ENCODE assay signal across 10 mouse cellular contexts in genomic region chr1:131199976-131200375, GRCm38 (mm10). TPM values are rescaled to one million over a fixed set of nuclear protein-coding genes. Genes with fewer than 3 reads are reported as not detected.
DNase-seq lines count a peak whose midpoint lies in the region; ATAC-seq lines count a peak whose summit lies in the region.
"Had no signal": no experiment of that assay in that cellular context is flagged by ENCODE, and none has a peak within 500 bp of the region (broad histone marks: within the 10 kb centered on the region; RNA-seq: fewer than 3 reads in every experiment).

No protein-coding gene starts in this region.

- H3K27me3 ChIP-seq in lung, embryonic 15.5 days: no peaks in the 10 kb centered on the region
- H3K27me3 ChIP-seq in stomach, embryonic 15.5 days (replicated peaks): no peaks in the 10 kb centered on the region
- H3K27me3 ChIP-seq: Patski had no signal

- 51% methylated on average over 12 of the region's 12 CpGs for WGBS in lung, embryonic 15.5 days
- 53% methylated on average over 12 of the region's 12 CpGs for WGBS in stomach, embryonic 15.5 days

- no peak overlapping the region for H3K4me3 ChIP-seq in lung, embryonic 15.5 days
- H3K4me3 ChIP-seq in stomach, embryonic 15.5 days (replicated peaks): peak overlapping the region; percentile 18; the same call in 1 of the 2 replicates

- DNase-seq in cerebellum, postnatal 10 days: peak; percentile 47 to 48
- DNase-seq in cerebellum, adult 8-10 months: no peak
- DNase-seq in A20 (ENCODE audit: low read depth, low spot score): peak; percentile 96
- peak; percentile 20 for DNase-seq in c-Kit-positive CD71-positive TER-119-negative erythroid progenitor cells, embryonic 14.5 days (ENCODE audit: low read depth)
- DNase-seq in induced T-regulatory cell, adult 2 months (ENCODE audit: low read depth): peak; percentile 96
- no peak for DNase-seq in neural tube, embryonic 10.5 days (ENCODE audit: extremely low spot score, low spot score)

- no peak overlapping the region for H3K27ac ChIP-seq in lung, embryonic 15.5 days
- H3K27ac ChIP-seq in stomach, embryonic 15.5 days: no peak overlapping the region; the same call in 1 of the 2 replicates
- H3K27ac ChIP-seq: kidney, postnatal 0 days had no signal

- 0 out of 2 replicates have a peak overlapping the region, but pooled peaks have one; percentile 2 for H3K4me2 ChIP-seq in lung, embryonic 15.5 days
- peak overlapping the region; percentile 29 for H3K4me2 ChIP-seq in stomach, embryonic 15.5 days

- H3K4me1 ChIP-seq in lung, embryonic 15.5 days: peaks cover 21% of the 10 kb centered on the region
- H3K4me1 ChIP-seq in stomach, embryonic 15.5 days: peaks cover 6% of the 10 kb centered on the region

- peak; percentile 48; the same call in 1 of the 2 replicates for ATAC-seq in lung, embryonic 15.5 days (ENCODE audit: borderline replicate concordance, extremely low read depth, low FRiP score, low TSS enrichment)
- peak; percentile 29; the same call in 1 of the 2 replicates for ATAC-seq in stomach, embryonic 15.5 days (ENCODE audit: insufficient read depth, low FRiP score, low read depth)
- ATAC-seq: Patski had no signal

- H3K36me3 ChIP-seq in lung, embryonic 15.5 days: no peaks in the 10 kb centered on the region
- no peaks in the 10 kb centered on the region for H3K36me3 ChIP-seq in stomach, embryonic 15.5 days

- H3K9ac ChIP-seq in lung, embryonic 15.5 days: no peak overlapping the region
- no peak overlapping the region for H3K9ac ChIP-seq in stomach, embryonic 15.5 days

- no peaks in the 10 kb centered on the region for H3K9me3 ChIP-seq in lung, embryonic 15.5 days
- H3K9me3 ChIP-seq in stomach, embryonic 15.5 days: no peaks in the 10 kb centered on the region

RNA-seq across cellular contexts. Expression of gene Rassf5, which starts 45.1 kb away (rescaled TPM):
- 4.2 and 6.5 TPM in 2 replicates for polyA plus RNA-seq in lung, embryonic 15.5 days (2015; fragmentation: Nextera tagmentation; extraction: Ambion mirVana)
- 4.5 and 5.7 TPM in 2 replicates for polyA plus RNA-seq in stomach, embryonic 15.5 days (2015; fragmentation: Nextera tagmentation; extraction: Ambion mirVana)

RNA-seq across cellular contexts. Expression of gene Eif2d, which starts 47.0 kb away (rescaled TPM):
- polyA plus RNA-seq in lung, embryonic 15.5 days (2015; fragmentation: Nextera tagmentation; extraction: Ambion mirVana): 60.3 and 63.0 TPM in 2 replicates
- 54.6 and 64.1 TPM in 2 replicates for polyA plus RNA-seq in stomach, embryonic 15.5 days (2015; fragmentation: Nextera tagmentation; extraction: Ambion mirVana)

Comparison
In these comparisons a context has a peak if more than half of its experiments do, and no peak if none do; other contexts are left out.
1. DNase-seq: peak in cerebellum, postnatal 10 days (2 of 2), A20 (single experiment), c-Kit-positive CD71-positive TER-119-negative erythroid progenitor cells, embryonic 14.5 days (single experiment) and induced T-regulatory cell, adult 2 months (single experiment); none in cerebellum, adult 8-10 months (single experiment) and neural tube, embryonic 10.5 days (single experiment).